Mouse (Mus musculus): ENCODE measurements around the gene Scn8a.

Gene Scn8a

GRCm38 (mm10) chr15:101092829-101093648 is 223.4 kb downstream of the Scn8a start:
- peak; percentile 81 for ATAC-seq (ENCODE audit: low TSS enrichment)

- ATAC-seq (ENCODE audit: low TSS enrichment) = no peak
Observed at GRCm38 (mm10) chr15:101093988-101094387, 224.3 kb downstream of the Scn8a start.

GRCm38 (mm10) chr15:101094979-101095378 is 225.3 kb downstream of the Scn8a start:
- no peak for ATAC-seq (ENCODE audit: low TSS enrichment)

- no peak for ATAC-seq (ENCODE audit: low TSS enrichment)
Observed at GRCm38 (mm10) chr15:101095392-101095791, 225.7 kb downstream of the Scn8a start.

Measured in frontal cortex, adult (tissue).